Mouse (Mus musculus) ES-E14 (cell line): ENCODE results near the gene Nudt15. TPM values are rescaled to one million over a fixed set of nuclear protein-coding genes. Genes with fewer than 3 reads are reported as not detected.

Experiments used
- DNase-seq: peaks from one replicate; pipeline ENCODE4 v3.0.0-alpha.2; 2013; ENCODE audit warnings: low read depth, low spot score
- H3K27ac ChIP-seq: 2 replicates; pipeline ENCODE4 v1.5.1; 2012; ENCODE audit warnings: low read depth, mild to moderate bottlenecking, low read length, moderate library complexity, mixed read lengths; ENCODE audit not compliant: poor library complexity, insufficient read depth, severe bottlenecking
- H3K36me3 ChIP-seq: 2 replicates; pipeline ENCODE4 v1.6.1; 2012; ENCODE audit warnings: mild to moderate bottlenecking, low read length, moderate library complexity, mixed read lengths; ENCODE audit not compliant: control insufficient read depth, poor library complexity, insufficient read depth, severe bottlenecking
- H3K4me1 ChIP-seq, 2 experiments: fragments of 150-350 bp in 1 of 2; sonication (generic) in 1 of 2; 2 replicates each; pipeline ENCODE4 v1.6.1; 2012; ENCODE audit warnings: low read length in 2 of 2, mild to moderate bottlenecking in 1 of 2, mixed read lengths in 1 of 2; ENCODE audit not compliant: control insufficient read depth in 2 of 2, insufficient read depth in 2 of 2, poor library complexity in 1 of 2
- H3K4me3 ChIP-seq, 2 experiments: fragments of 150-350 bp in 1 of 2; sonication (generic) in 1 of 2; 2 replicates each; pipeline ENCODE4 v1.5.1; 2012; ENCODE audit warnings: low read length in 2 of 2, low read depth in 1 of 2, mild to moderate bottlenecking in 1 of 2, mixed read lengths in 1 of 2; ENCODE audit not compliant: insufficient read depth in 1 of 2, poor library complexity in 1 of 2, severe bottlenecking in 1 of 2
- H3K9ac ChIP-seq: 2 replicates; pipeline ENCODE4 v1.6.1; 2012; ENCODE audit warnings: low read depth, mild to moderate bottlenecking, low read length, mixed read lengths; ENCODE audit not compliant: poor library complexity, insufficient read depth, severe bottlenecking
- H3K9me3 ChIP-seq: fragments of 150-350 bp; sonication (generic); 2 replicates; pipeline ENCODE4 v1.6.1; 2012; ENCODE audit warnings: low read depth, mild to moderate bottlenecking, low read length; ENCODE audit not compliant: control insufficient read depth, insufficient read depth
- CHD2 ChIP-seq: IDR thresholded peaks from 2 replicates; pipeline ENCODE4 v1.6.1; 2014; ENCODE audit warnings: mild to moderate bottlenecking, low read depth, low read length, inconsistent platforms
- HCFC1 ChIP-seq: IDR thresholded peaks from 2 replicates; pipeline ENCODE4 v1.6.1; 2012; ENCODE audit warnings: low read length, inconsistent platforms, borderline replicate concordance; ENCODE audit not compliant: insufficient read depth
- MAFK ChIP-seq: IDR thresholded peaks from 2 replicates; pipeline ENCODE4 v1.6.1; 2014; ENCODE audit warnings: mild to moderate bottlenecking, low read depth, low read length, inconsistent platforms; ENCODE audit not compliant: insufficient read depth
- ZC3H11A ChIP-seq: IDR thresholded peaks from 2 replicates; pipeline ENCODE4 v1.6.1; 2012; ENCODE audit warnings: low read depth, mild to moderate bottlenecking, inconsistent platforms, low read length, borderline replicate concordance
- ZNF384 ChIP-seq: IDR thresholded peaks from 2 replicates; pipeline ENCODE4 v1.6.1; 2012; ENCODE audit warnings: low read depth, low read length, inconsistent platforms
- in situ Hi-C, 2 experiments: fragments of 600-800 bp; cut with MboI; formaldehyde crosslinking; loops; one replicate each; pipeline ENCODE4 v1.15.1; 2025; ENCODE audit warnings: low sequenced_read_pairs in 2 of 2, inconsistent platforms in 1 of 2; ENCODE audit not compliant: unreplicated experiment in 2 of 2
- total RNA-seq: library from RNA; depleted of rRNA; stranded (reverse); fragments of 300-350 nt; gene quantifications from 2 replicates; pipeline ENCODE4 v1.2.3, GENCODE M21; 2012

Gene Nudt15
- total RNA-seq, 1 experiment: 2.0 TPM

GRCm38 (mm10) chr14:73484366-73485110, 63.5 kb downstream of the Nudt15 start:
- TF ChIP-seq HCFC1: no peak
- no peak for TF ChIP-seq ZC3H11A
- TF ChIP-seq MAFK: no peak
- TF ChIP-seq ZNF384: no peak
- no peak for TF ChIP-seq CHD2
- H3K4me3 ChIP-seq: no peak overlapping the region
- H3K36me3 ChIP-seq: no peaks in the 10 kb centered on the region
- H3K4me1 ChIP-seq: 0 out of 4 replicates have a peak, but pooled peaks cover 0 to 3% of the 10 kb centered on the region in 2 experiments
- in situ Hi-C loops: no loop called here
- DNase-seq: no peak
- no peak overlapping the region for H3K9ac ChIP-seq
- H3K9me3 ChIP-seq: no peaks in the 10 kb centered on the region
- H3K27ac ChIP-seq: no peak overlapping the region

- no peak overlapping the region for H3K4me3 ChIP-seq
- H3K36me3 ChIP-seq: no peaks in the 10 kb centered on the region
- TF ChIP-seq MAFK (no peak), ZC3H11A (no peak), HCFC1 (no peak), ZNF384 (no peak), CHD2 (no peak)
- no peak for DNase-seq
- in situ Hi-C loops: no loop called here
- no peak overlapping the region for H3K27ac ChIP-seq
- H3K4me1 ChIP-seq: 0 out of 4 replicates have a peak, but pooled peaks cover 0 to 3% of the 10 kb centered on the region in 2 experiments
- H3K9me3 ChIP-seq: no peaks in the 10 kb centered on the region
- no peak overlapping the region for H3K9ac ChIP-seq
These were observed 64.4 kb downstream of the Nudt15 start for GRCm38 (mm10) chr14:73483516-73484229.

GRCm38 (mm10) chr14:73479771-73480170, 68.3 kb downstream of the Nudt15 start:
- no peak for DNase-seq
- no peaks in the 10 kb centered on the region for H3K9me3 ChIP-seq
- no peak overlapping the region for H3K9ac ChIP-seq
- TF ChIP-seq ZC3H11A (no peak), HCFC1 (no peak), MAFK (no peak), ZNF384 (no peak), CHD2 (no peak)
- in situ Hi-C loops: no loop called here
- H3K36me3 ChIP-seq: no peaks in the 10 kb centered on the region
- no peak overlapping the region for H3K4me3 ChIP-seq
- no peak overlapping the region for H3K27ac ChIP-seq
- peaks cover 2 to 4% of the 10 kb centered on the region in 2 experiments; a peak in 2 of 4 replicates for H3K4me1 ChIP-seq

GRCm38 (mm10) chr14:73478321-73478720, 69.7 kb downstream of the Nudt15 start:
- in situ Hi-C loops: no loop called here
- H3K4me3 ChIP-seq: no peak overlapping the region
- H3K9me3 ChIP-seq: no peaks in the 10 kb centered on the region
- no peak for DNase-seq
- no peak for TF ChIP-seq HCFC1
- no peaks in the 10 kb centered on the region for H3K36me3 ChIP-seq
- H3K9ac ChIP-seq: no peak overlapping the region
- H3K4me1 ChIP-seq: peaks cover 2% of the 10 kb centered on the region in 2 experiments; a peak in 3 of 4 replicates
- no peak overlapping the region for H3K27ac ChIP-seq
